Mouse (Mus musculus) ES-Bruce4 (cell line): Measurements from ENCODE around the gene Atp1b2. TPM values are rescaled to one million over a fixed set of nuclear protein-coding genes. Genes with fewer than 3 reads are reported as not detected.

Experiments
- H3K27ac ChIP-seq: 2 replicates; pipeline ENCODE4 v1.5.1; 2012; ENCODE audit warnings: low read length, inconsistent platforms; ENCODE audit not compliant: insufficient read depth
- H3K27me3 ChIP-seq: 2 replicates; pipeline ENCODE4 v1.6.1; 2012; ENCODE audit warnings: mild to moderate bottlenecking, low read length, inconsistent platforms; ENCODE audit not compliant: control insufficient read depth, poor library complexity, insufficient read depth, severe bottlenecking
- H3K36me3 ChIP-seq: 2 replicates; pipeline ENCODE4 v1.6.1; 2012; ENCODE audit warnings: inconsistent platforms, mild to moderate bottlenecking, low read length, moderate library complexity; ENCODE audit not compliant: control insufficient read depth, poor library complexity, insufficient read depth, severe bottlenecking
- H3K4me1 ChIP-seq: one replicate; pipeline ENCODE4 v1.8.1; 2011; ENCODE audit warnings: low read length; ENCODE audit not compliant: control insufficient read depth, insufficient read depth
- H3K4me3 ChIP-seq: 2 replicates; pipeline ENCODE4 v1.5.1; 2011; ENCODE audit warnings: low read depth, mild to moderate bottlenecking, low read length
- H3K9ac ChIP-seq: 2 replicates; pipeline ENCODE4 v1.6.1; 2012; ENCODE audit warnings: low read depth, mild to moderate bottlenecking, inconsistent platforms; ENCODE audit not compliant: poor library complexity, severe bottlenecking
- H3K9me3 ChIP-seq: replicated peaks from 2 replicates; pipeline ENCODE4 v1.6.1; 2012; ENCODE audit warnings: mild to moderate bottlenecking, low read length, inconsistent platforms; ENCODE audit not compliant: control insufficient read depth, poor library complexity, insufficient read depth, severe bottlenecking
- CTCF ChIP-seq: IDR thresholded peaks from one replicate; pipeline ENCODE4 v1.8.1; 2011; ENCODE audit warnings: low read depth, low read length
- EP300 ChIP-seq: IDR thresholded peaks from 2 replicates; pipeline ENCODE4 v1.6.1; 2011; ENCODE audit warnings: low read depth, low read length; ENCODE audit not compliant: insufficient read depth
- POLR2A ChIP-seq: IDR thresholded peaks from one replicate; pipeline ENCODE4 v1.8.1; 2011; ENCODE audit warnings: low read length; ENCODE audit not compliant: insufficient read depth
- polyA plus RNA-seq: library from polyadenylated mRNA; stranded (reverse); fragments of >200 nt; gene quantifications from 2 replicates; pipeline ENCODE4 v1.2.4, GENCODE M21; 2011; ENCODE audit warnings: low read depth; ENCODE audit not compliant: missing spikeins, insufficient read depth, insufficient read length

The Atp1b2 gene
- polyA plus RNA-seq, 1 experiment, result 20.4 TPM

GRCm38 (mm10) chr11:69565131-69565530 is 40.6 kb downstream of the Atp1b2 start:
- Histone ChIP-seq H3K4me3 (no peak overlapping the region), H3K9me3 (no peaks in the 10 kb centered on the region), H3K27me3 (no peaks in the 10 kb centered on the region), H3K4me1 (peaks cover 12% of the 10 kb centered on the region), H3K9ac (no peak overlapping the region), H3K27ac (0 out of 2 replicates have a peak overlapping the region, but pooled peaks have one; percentile 9), H3K36me3 (peaks cover 27% of the 10 kb centered on the region)
- no peak for TF ChIP-seq POLR2A
- no peak for TF ChIP-seq CTCF
- TF ChIP-seq EP300, result no peak

GRCm38 (mm10) chr11:69564391-69564790 is 41.4 kb downstream of the Atp1b2 start:
- Histone ChIP-seq H3K4me3 (no peak overlapping the region), H3K9ac (no peak overlapping the region), H3K36me3 (peaks cover 24% of the 10 kb centered on the region), H3K27me3 (no peaks in the 10 kb centered on the region), H3K9me3 (no peaks in the 10 kb centered on the region), H3K27ac (peak overlapping the region; percentile 35; the same call in 1 of the 2 replicates), H3K4me1 (peaks cover 12% of the 10 kb centered on the region)
- no peak for TF ChIP-seq CTCF
- no peak for TF ChIP-seq POLR2A
- 0 out of 2 replicates have a peak, but pooled peaks have one; percentile 28 for TF ChIP-seq EP300

GRCm38 (mm10) chr11:69563373-69563772 is 42.4 kb downstream of the Atp1b2 start:
- H3K4me3 ChIP-seq, result no peak overlapping the region
- H3K27me3 ChIP-seq, result no peaks in the 10 kb centered on the region
- no peak overlapping the region for H3K9ac ChIP-seq
- no peak overlapping the region for H3K27ac ChIP-seq
- H3K4me1 ChIP-seq, result peaks cover 12% of the 10 kb centered on the region
- TF ChIP-seq CTCF (no peak), POLR2A (no peak), EP300 (no peak)
- peaks cover 19% of the 10 kb centered on the region for H3K36me3 ChIP-seq
- no peaks in the 10 kb centered on the region for H3K9me3 ChIP-seq

- Histone ChIP-seq H3K27ac (no peak overlapping the region), H3K4me3 (no peak overlapping the region), H3K27me3 (no peaks in the 10 kb centered on the region), H3K9ac (no peak overlapping the region), H3K36me3 (peaks cover 16% of the 10 kb centered on the region), H3K4me1 (peaks cover 15% of the 10 kb centered on the region), H3K9me3 (no peaks in the 10 kb centered on the region)
- TF ChIP-seq EP300 (no peak), CTCF (no peak), POLR2A (no peak)
Measured at GRCm38 (mm10) chr11:69560896-69561854, 44.6 kb downstream of the Atp1b2 start.

GRCm38 (mm10) chr11:69559851-69560765 is 45.6 kb downstream of the Atp1b2 start, which contains the start of gene Efnb3:
Gene Efnb3 (minus strand): TSS chr11:69560205.
- TF ChIP-seq EP300, result peak; percentile 14; the same call in 1 of the 2 replicates
- TF ChIP-seq CTCF, result no peak
- no peak for TF ChIP-seq POLR2A
- Histone ChIP-seq H3K4me3 (peak within 1 kb of the TSS; percentile 48), H3K27ac (no peak within 1 kb of the TSS), H3K9ac (peak within 1 kb of the TSS; percentile 57), H3K27me3 (no peaks in the 10 kb centered on the region), H3K36me3 (peaks cover 11% of the 10 kb centered on the region), H3K9me3 (no peaks in the 10 kb centered on the region), H3K4me1 (peaks cover 13% of the 10 kb centered on the region)
